12 mouse cellular contexts compared by ENCODE assay signal in the genomic region with DNA sequence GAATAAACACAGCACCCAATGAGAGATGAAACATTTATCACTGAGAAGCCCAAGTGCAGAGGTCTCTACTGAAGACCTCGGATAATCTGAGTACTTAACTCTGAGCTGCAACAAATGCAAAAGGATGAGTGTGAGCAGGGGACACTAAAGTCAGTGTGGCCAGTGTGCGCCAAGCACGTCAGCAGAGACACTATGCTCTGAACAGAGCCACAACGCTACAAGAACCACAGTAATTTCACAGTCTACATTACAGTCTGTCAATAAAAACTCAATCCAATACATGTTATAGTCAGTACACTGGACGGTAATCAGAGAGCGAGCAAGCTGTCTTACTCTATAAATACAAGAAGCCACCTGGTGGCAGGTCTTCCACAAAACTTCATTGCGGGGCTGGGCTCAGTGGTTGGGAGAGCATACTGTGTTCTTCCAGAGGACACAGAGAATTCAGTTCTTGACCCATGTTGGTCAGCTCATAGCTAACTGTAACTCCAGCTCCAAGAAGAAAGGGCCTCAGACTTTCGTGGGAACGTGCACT. TPM values are rescaled to one million over a fixed set of nuclear protein-coding genes. Genes with fewer than 3 reads are reported as not detected.
DNase-seq lines count a peak whose midpoint lies in the region; ATAC-seq and TF ChIP-seq lines count a peak whose summit lies in the region.
"Had no signal": no experiment of that assay in that cellular context is flagged by ENCODE, and none has a peak within 500 bp of the region (broad histone marks: within the 10 kb centered on the region; RNA-seq: fewer than 3 reads in every experiment).

No protein-coding gene starts in this region.

- in situ Hi-C loops in CH12.LX (cut with MboI; ENCODE audit: low pct_ligation_motif_present, low pct_unique_long_range_greater_than_20kb, low sequenced_read_pairs), result no loop called here

- dilution Hi-C loops in CH12.LX (cut with MboI; ENCODE audit: extremely low pct_ligation_motif_present, extremely low pct_unique_long_range_greater_than_20kb, low sequenced_read_pairs), result no loop called here

- no peaks in the 10 kb centered on the region for H3K27me3 ChIP-seq in kidney, adult 2 months (replicated peaks; ENCODE audit: control insufficient read depth, insufficient read depth, low read length)
- H3K27me3 ChIP-seq in CH12.LX (replicated peaks), result no peaks in the 10 kb centered on the region
- H3K27me3 ChIP-seq in liver, embryonic 12.5 days (replicated peaks), result no peaks in the 10 kb centered on the region
- H3K27me3 ChIP-seq in cerebellum, adult 2 months (ENCODE audit: control insufficient read depth, insufficient read depth, low read length), result no peaks in the 10 kb centered on the region
- H3K27me3 ChIP-seq: hindbrain, embryonic 12.5 days had no signal

- H3K79me2 ChIP-seq in CH12.LX (replicated peaks; ENCODE audit: control insufficient read depth, extremely low read depth, insufficient read depth, poor library complexity, severe bottlenecking), result peaks cover 28% of the 10 kb centered on the region

- no peak overlapping the region for H3K4me2 ChIP-seq in CH12.LX (ENCODE audit: insufficient read depth, low read depth, poor library complexity, severe bottlenecking)
- H3K4me2 ChIP-seq in liver, embryonic 12.5 days, result no peak overlapping the region
- H3K4me2 ChIP-seq: hindbrain, embryonic 12.5 days had no signal

- no peaks in the 10 kb centered on the region for H3K9me3 ChIP-seq in CH12.LX (replicated peaks; ENCODE audit: low read length)
- H3K9me3 ChIP-seq in liver, embryonic 12.5 days (replicated peaks), result no peaks in the 10 kb centered on the region
- H3K9me3 ChIP-seq: hindbrain, embryonic 12.5 days had no signal

- ATAC-seq in liver, embryonic 12.5 days, result peak; percentile 33; the same call in 1 of the 2 replicates
- ATAC-seq: forebrain, embryonic 14.5 days had no signal

- DNase-seq in kidney, adult 2 months, result no peak
- no peak for DNase-seq in kidney, adult 8-10 months
- peak; percentile 14 for DNase-seq in 3T3-L1 (ENCODE audit: low read depth, low spot score)
- DNase-seq in CH12.LX (ENCODE audit: extremely low read depth), result no peak
- no peak for DNase-seq in cerebellum, adult 2 months
- no peak for DNase-seq in spleen, adult 12 weeks (ENCODE audit: low spot score)
- DNase-seq: lung, postnatal 10 days; right cerebral cortex, adult 18-20 months; thymus, postnatal 25 days had no signal

- WGBS in kidney, adult 2 months, result 69% methylated on average over 9 of the region's 9 CpGs
- 72% methylated on average over 9 of the region's 9 CpGs for WGBS in liver, embryonic 12.5 days (ENCODE audit: insufficient replicate concordance)
- 69% methylated on average over 9 of the region's 9 CpGs for WGBS in cerebellum, adult 2 months

- H3K36me3 ChIP-seq in kidney, adult 2 months (ENCODE audit: control insufficient read depth, insufficient read depth, low read length), result peaks cover 7% of the 10 kb centered on the region
- peaks cover 76 to 96% of the 10 kb centered on the region in 2 experiments for H3K36me3 ChIP-seq in CH12.LX (replicated peaks in 1 of 2; ENCODE audit: control insufficient read depth in 1 of 2, insufficient read depth in 1 of 2, low read length in 1 of 2)
- peaks cover 81% of the 10 kb centered on the region for H3K36me3 ChIP-seq in liver, embryonic 12.5 days

- H3K4me1 ChIP-seq in kidney, adult 2 months (ENCODE audit: control insufficient read depth, insufficient read depth, low read length), result no peaks in the 10 kb centered on the region
- H3K4me1 ChIP-seq in CH12.LX (ENCODE audit: control insufficient read depth in 1 of 2, insufficient read depth in 2 of 2), result no peaks in the 10 kb centered on the region
- no peaks in the 10 kb centered on the region for H3K4me1 ChIP-seq in liver, embryonic 12.5 days
- no peaks in the 10 kb centered on the region for H3K4me1 ChIP-seq in cerebellum, adult 2 months (ENCODE audit: control insufficient read depth, insufficient read depth, low read length)
- H3K4me1 ChIP-seq: hindbrain, embryonic 12.5 days had no signal

- no peak for TF ChIP-seq POLR2A in kidney, adult 2 months (IDR thresholded peaks at IDR 0.05; ENCODE audit: low read depth, low read length)
- TF ChIP-seq POLR2A in CH12.LX (IDR thresholded peaks at IDR 0.05; ENCODE audit: low read depth, low read length), result no peak
- TF ChIP-seq POLR2A in cerebellum, adult 2 months (IDR thresholded peaks at IDR 0.05; ENCODE audit: borderline replicate concordance, insufficient read depth, low read length), result no peak

- H3K9ac ChIP-seq in CH12.LX (ENCODE audit: insufficient read depth, low read depth), result no peak overlapping the region
- H3K9ac ChIP-seq in liver, embryonic 12.5 days, result no peak overlapping the region
- H3K9ac ChIP-seq: hindbrain, embryonic 12.5 days had no signal

- H3K4me3 ChIP-seq in kidney, adult 2 months (ENCODE audit: insufficient read depth, low read depth, low read length), result no peak overlapping the region
- H3K4me3 ChIP-seq in CH12.LX (replicated peaks in 1 of 3; ENCODE audit: low read depth in 2 of 3, low read length in 2 of 3, poor library complexity in 1 of 3), result no peak overlapping the region
- H3K4me3 ChIP-seq in liver, embryonic 12.5 days, result no peak overlapping the region
- H3K4me3 ChIP-seq in cerebellum, adult 2 months (replicated peaks; ENCODE audit: insufficient read depth, low read depth, low read length), result no peak overlapping the region
- H3K4me3 ChIP-seq: hindbrain, embryonic 12.5 days had no signal

- H3K27ac ChIP-seq in kidney, adult 2 months (ENCODE audit: insufficient read depth, low read depth, low read length), result no peak overlapping the region
- no peak overlapping the region for H3K27ac ChIP-seq in CH12.LX (ENCODE audit: insufficient read depth, low read depth)
- no peak overlapping the region for H3K27ac ChIP-seq in liver, embryonic 12.5 days
- H3K27ac ChIP-seq in cerebellum, adult 2 months (ENCODE audit: insufficient read depth, low read length), result no peak overlapping the region
- H3K27ac ChIP-seq: hindbrain, embryonic 12.5 days had no signal

- TF ChIP-seq EP300 in CH12.LX (IDR thresholded peaks at IDR 0.05; ENCODE audit: low read length), result no peak

- TF ChIP-seq RAD21 in CH12.LX (IDR thresholded peaks at IDR 0.05; ENCODE audit: low read depth, low read length), result no peak

- TF ChIP-seq CTCF in kidney, adult 2 months (conservative IDR thresholded peaks at IDR 0.05; ENCODE audit: insufficient read depth, insufficient read length, low read depth, low read length), result peak; percentile 15; the same call in 1 of the 2 replicates
- TF ChIP-seq CTCF in CH12.LX (conservative IDR thresholded peaks at IDR 0.05 in 1 of 2, IDR thresholded peaks at IDR 0.05 in 1 of 2; ENCODE audit: low read depth in 2 of 2, low read length in 2 of 2), result peak in 1 of 2 experiments; percentile 34; a peak in 2 of 4 replicates
- no peak for TF ChIP-seq CTCF in cerebellum, adult 2 months (IDR thresholded peaks at IDR 0.05; ENCODE audit: borderline replicate concordance, insufficient read depth, low read depth, low read length)

TF ChIP-seq in CH12.LX, 34 proteins besides CTCF, POLR2A, EP300 and RAD21:
- no peak for TF ChIP-seq CHD2 (IDR thresholded peaks at IDR 0.05; ENCODE audit: low read length)
- no peak for TF ChIP-seq MAZ (IDR thresholded peaks at IDR 0.05; ENCODE audit: low read depth, low read length)
- no peak for TF ChIP-seq TCF12 (IDR thresholded peaks at IDR 0.05; ENCODE audit: low read depth, low read length)
- peak; percentile 20 for TF ChIP-seq SMC3 (IDR thresholded peaks at IDR 0.05; ENCODE audit: low read depth, low read length)
TF ChIP-seq in CH12.LX: peak in this region for 1.

RNA-seq across cellular contexts. Expression of a gene that starts 18.9 kb away (rescaled TPM):
- 28.0 and 29.2 TPM in 2 replicates for polyA plus RNA-seq in kidney, adult 2 months (2012; rRNA removed)
- total RNA-seq in CH12.LX (2012; rRNA removed) (45.0 and 55.6 TPM in 2 replicates), CH12.LX (2014; rRNA removed) (57.4 and 57.9 TPM in 2 replicates)
- polyA plus RNA-seq in CH12.LX (2012; ENCODE audit: insufficient read length, low read depth), result 52.8 and 58.4 TPM in 2 replicates
- 4.8 and 6.1 TPM in 2 replicates for polyA plus RNA-seq in liver, embryonic 12.5 days (2016; fragmentation: Nextera tagmentation; extraction: Ambion mirVana)
- 53.3 and 53.8 TPM in 2 replicates for polyA plus RNA-seq in cerebellum, adult 2 months (2012; rRNA removed)

RNA-seq across cellular contexts. Expression of a gene that starts 45.2 kb away (rescaled TPM):
- 7.9 and 13.1 TPM in 2 replicates for polyA plus RNA-seq in kidney, adult 2 months (2012; rRNA removed)
- total RNA-seq in CH12.LX (2012; rRNA removed) (10.5 and 13.4 TPM in 2 replicates), CH12.LX (2014; rRNA removed) (21.4 and 23.3 TPM in 2 replicates)
- polyA plus RNA-seq in CH12.LX (2012; ENCODE audit: insufficient read length, low read depth), result 59.5 and 75.6 TPM in 2 replicates
- polyA plus RNA-seq in liver, embryonic 12.5 days (2016; fragmentation: Nextera tagmentation; extraction: Ambion mirVana), result 45.0 and 46.8 TPM in 2 replicates
- polyA plus RNA-seq in cerebellum, adult 2 months (2012; rRNA removed), result 40.8 and 41.8 TPM in 2 replicates
